ENCODE assay signal across 10 mouse cellular contexts in genomic region chr19:27492468-27492867, GRCm38 (mm10).
DNase-seq lines count a peak whose midpoint lies in the region; ATAC-seq and TF ChIP-seq lines count a peak whose summit lies in the region.
"Had no signal": no experiment of that assay in that cellular context is flagged by ENCODE, and none has a peak within 500 bp of the region (broad histone marks: within the 10 kb centered on the region; RNA-seq: fewer than 3 reads in every experiment).

No protein-coding gene starts in this region.

- H3K4me2 ChIP-seq in kidney, embryonic 14.5 days (replicated peaks; ENCODE audit: low read depth, low read length), result no peak overlapping the region
- H3K4me2 ChIP-seq in forebrain, embryonic 12.5 days, result no peak overlapping the region
- H3K4me2 ChIP-seq: heart, embryonic 13.5 days had no signal

- no peak overlapping the region for H3K9ac ChIP-seq in kidney, embryonic 14.5 days (ENCODE audit: low read depth, low read length)
- no peak overlapping the region for H3K9ac ChIP-seq in forebrain, embryonic 12.5 days
- H3K9ac ChIP-seq: heart, embryonic 13.5 days had no signal

- no peak overlapping the region for H3K27ac ChIP-seq in kidney, adult 2 months (ENCODE audit: insufficient read depth, low read depth, low read length)
- no peak overlapping the region for H3K27ac ChIP-seq in kidney, embryonic 14.5 days (ENCODE audit: low read depth, low read length)
- no peak overlapping the region for H3K27ac ChIP-seq in forebrain, embryonic 12.5 days
- H3K27ac ChIP-seq: heart, embryonic 13.5 days had no signal

- no peaks in the 10 kb centered on the region for H3K9me3 ChIP-seq in kidney, embryonic 14.5 days (ENCODE audit: control insufficient read depth, low read length)
- H3K9me3 ChIP-seq in forebrain, embryonic 12.5 days, result no peaks in the 10 kb centered on the region

- 77% methylated on average over 8 of the region's 8 CpGs for WGBS in kidney, adult 2 months
- WGBS in kidney, embryonic 14.5 days, result 87% methylated on average over 8 of the region's 8 CpGs
- 91% methylated on average over 8 of the region's 8 CpGs for WGBS in forebrain, embryonic 12.5 days

- ATAC-seq in kidney, embryonic 14.5 days (ENCODE audit: low FRiP score, low TSS enrichment), result no peak
- ATAC-seq in forebrain, embryonic 12.5 days (ENCODE audit: low FRiP score), result no peak

- H3K4me3 ChIP-seq in kidney, adult 2 months (ENCODE audit: insufficient read depth, low read depth, low read length), result no peak overlapping the region
- no peak overlapping the region for H3K4me3 ChIP-seq in kidney, embryonic 14.5 days (ENCODE audit: low read length)
- no peak overlapping the region for H3K4me3 ChIP-seq in forebrain, embryonic 12.5 days (replicated peaks)
- H3K4me3 ChIP-seq: heart, embryonic 13.5 days had no signal

- no peak for TF ChIP-seq CTCF in kidney, adult 2 months (conservative IDR thresholded peaks at IDR 0.05; ENCODE audit: insufficient read depth, insufficient read length, low read depth, low read length)

- H3K27me3 ChIP-seq in kidney, adult 2 months (replicated peaks; ENCODE audit: control insufficient read depth, insufficient read depth, low read length), result no peaks in the 10 kb centered on the region; the same call in 1 of the 2 replicates
- H3K27me3 ChIP-seq in kidney, embryonic 14.5 days (ENCODE audit: control insufficient read depth, insufficient read depth, low read length), result no peaks in the 10 kb centered on the region
- no peaks in the 10 kb centered on the region for H3K27me3 ChIP-seq in forebrain, embryonic 12.5 days
- H3K27me3 ChIP-seq: heart, embryonic 13.5 days had no signal

- H3K4me1 ChIP-seq in kidney, adult 2 months (ENCODE audit: control insufficient read depth, insufficient read depth, low read length), result no peaks in the 10 kb centered on the region
- no peaks in the 10 kb centered on the region for H3K4me1 ChIP-seq in kidney, embryonic 14.5 days (ENCODE audit: control insufficient read depth, insufficient read depth, low read length)
- no peaks in the 10 kb centered on the region for H3K4me1 ChIP-seq in forebrain, embryonic 12.5 days
- H3K4me1 ChIP-seq: heart, embryonic 13.5 days had no signal

- no peak for TF ChIP-seq POLR2A in kidney, adult 2 months (IDR thresholded peaks at IDR 0.05; ENCODE audit: low read depth, low read length)

- H3K36me3 ChIP-seq in kidney, adult 2 months (ENCODE audit: control insufficient read depth, insufficient read depth, low read length), result no peaks in the 10 kb centered on the region
- H3K36me3 ChIP-seq in kidney, embryonic 14.5 days (ENCODE audit: control insufficient read depth, insufficient read depth, low read length), result no peaks in the 10 kb centered on the region
- H3K36me3 ChIP-seq in forebrain, embryonic 12.5 days (replicated peaks), result no peaks in the 10 kb centered on the region
- H3K36me3 ChIP-seq: heart, embryonic 13.5 days had no signal

- intact Hi-C loops in left cerebral cortex, postnatal 14 days (cut with DNase I), result no loop called here

- peak; percentile 73 for DNase-seq in kidney, adult 2 months
- DNase-seq in MN1 (ENCODE audit: low spot score), result peak; percentile 57
- peak; percentile 28 for DNase-seq in fibroblast of lung, adult 2 months (ENCODE audit: low read depth)
- peak; percentile 33 to 70 for DNase-seq in left cerebral cortex, postnatal 14 days (ENCODE audit: low spot score in 2 of 2)
- no peak for DNase-seq in embryo, embryonic 10 days (ENCODE audit: low spot score)
- no peak for DNase-seq in urinary bladder, adult 18-20 months (ENCODE audit: low spot score in 2 of 2)
- DNase-seq: cerebellum, postnatal 25 days had no signal

Comparison
In these comparisons a context has a peak if more than half of its experiments do, and no peak if none do; other contexts are left out.
1. DNase-seq: peak in kidney, adult 2 months (single experiment), MN1 (single experiment), fibroblast of lung, adult 2 months (single experiment) and left cerebral cortex, postnatal 14 days (2 of 2); none in embryo, embryonic 10 days (single experiment) and urinary bladder, adult 18-20 months (0 of 2).